Mouse (Mus musculus) liver, embryonic 15.5 days (tissue): ENCODE data around the gene Oaz1. TPM values are rescaled to one million over a fixed set of nuclear protein-coding genes. Genes with fewer than 3 reads are reported as not detected.

ENCODE experiments used
- ATAC-seq: fragments of 200-750 bp; cut with Nextera tagmentation; 2 replicates; pipeline ENCODE4 v1.8.0; 2017; ENCODE audit warnings: moderate number of reproducible peaks, mild to moderate bottlenecking, moderate library complexity; ENCODE audit not compliant: insufficient read depth
- H3K27ac ChIP-seq: fragments of 300-500 bp; sonication (generic); replicated peaks from 2 replicates; pipeline ENCODE4 v1.5.1; 2015; ENCODE audit warnings: mild to moderate bottlenecking, inconsistent platforms
- H3K27me3 ChIP-seq: fragments of 300-500 bp; sonication (generic); 2 replicates; pipeline ENCODE4 v1.6.1; 2015; ENCODE audit warnings: mild to moderate bottlenecking, inconsistent platforms
- H3K36me3 ChIP-seq: fragments of 300-500 bp; sonication (generic); replicated peaks from 2 replicates; pipeline ENCODE4 v1.6.1; 2015; ENCODE audit warnings: moderate library complexity, mild to moderate bottlenecking, inconsistent platforms
- H3K4me1 ChIP-seq: fragments of 300-500 bp; sonication (generic); replicated peaks from 2 replicates; pipeline ENCODE4 v1.6.1; 2015; ENCODE audit warnings: inconsistent platforms
- H3K4me2 ChIP-seq: fragments of 300-500 bp; sonication (generic); 2 replicates; pipeline ENCODE4 v1.6.1; 2015; ENCODE audit warnings: moderate library complexity, mild to moderate bottlenecking, inconsistent platforms
- H3K4me3 ChIP-seq: fragments of 300-500 bp; sonication (generic); replicated peaks from 2 replicates; pipeline ENCODE4 v1.5.1; 2015; ENCODE audit warnings: mild to moderate bottlenecking, inconsistent platforms
- H3K9ac ChIP-seq: fragments of 300-500 bp; sonication (generic); 2 replicates; pipeline ENCODE4 v1.6.1; 2015; ENCODE audit warnings: moderate library complexity, mild to moderate bottlenecking, inconsistent platforms
- H3K9me3 ChIP-seq: fragments of 300-500 bp; sonication (generic); replicated peaks from 2 replicates; pipeline ENCODE4 v1.6.1; 2016; ENCODE audit warnings: inconsistent platforms
- WGBS: fragments of 180-500 bp; shearing (Covaris S2); methylation state at CpG from one replicate; pipeline ENCODE4 v1.1.7; 2015; ENCODE audit warnings: mixed read lengths; ENCODE audit not compliant: insufficient replicate concordance; 5-methylcytosine and 5-hydroxymethylcytosine counted together
- polyA plus RNA-seq: library from polyadenylated mRNA; unstranded; fragments of >200 nt; fragmentation: Nextera tagmentation; extraction: Ambion mirVana; gene quantifications from 2 replicates; pipeline ENCODE4 v1.2.1, GENCODE M21; 2015

Gene Oaz1
- polyA plus RNA-seq = 1,470 and 1,719 TPM in 2 replicates

DNA sequence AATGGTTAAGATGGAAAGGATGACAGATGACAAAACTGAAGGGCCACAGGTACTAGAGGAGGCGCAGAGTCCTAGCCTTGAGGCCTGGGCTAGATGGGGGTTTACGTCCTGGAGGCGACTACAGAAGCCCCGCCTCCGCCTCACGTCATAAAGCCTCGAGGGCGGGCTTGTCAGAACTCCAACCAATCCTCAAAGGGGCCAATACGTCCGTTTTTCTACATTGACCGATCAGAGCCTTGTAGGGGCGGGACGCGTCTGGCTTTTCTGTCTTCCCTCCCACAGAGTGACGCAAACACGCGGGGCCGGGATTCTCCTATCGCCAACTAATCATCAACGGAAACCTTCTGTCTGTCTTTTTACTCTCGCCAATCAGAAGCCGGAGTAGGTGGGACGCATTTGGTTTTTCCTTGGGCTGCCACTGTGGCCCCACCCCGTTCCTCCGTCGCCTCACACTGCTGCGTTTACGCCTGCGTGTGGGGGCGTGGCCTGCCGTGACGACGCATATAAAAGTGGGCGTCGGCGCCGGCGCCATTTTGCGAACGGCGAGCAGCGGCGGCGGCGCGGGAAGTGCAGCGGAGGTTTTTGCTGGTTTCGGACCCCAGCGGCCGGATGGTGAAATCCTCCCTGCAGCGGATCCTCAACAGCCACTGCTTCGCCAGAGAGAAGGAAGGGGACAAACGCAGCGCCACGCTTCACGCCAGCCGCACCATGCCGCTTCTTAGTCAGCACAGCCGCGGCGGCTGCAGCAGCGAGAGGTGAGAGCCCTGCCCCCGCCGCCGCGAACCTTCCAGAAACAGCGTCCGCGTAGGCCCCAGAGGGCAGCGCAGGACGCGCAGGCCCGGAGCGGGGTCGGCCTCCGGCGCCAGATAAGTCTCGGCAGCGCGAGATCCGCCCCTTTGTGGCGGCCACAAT, at the start of gene Oaz1:
Gene Oaz1, plus strand, starts transcription at position 506 of the 912 bp plus-strand sequence.
- peaks cover 40% of the 10 kb centered on the region for H3K36me3 ChIP-seq
- no peaks in the 10 kb centered on the region for H3K9me3 ChIP-seq
- H3K4me3 ChIP-seq = peak within 1 kb of the TSS; percentile 83
- no peaks in the 10 kb centered on the region for H3K27me3 ChIP-seq
- peak within 1 kb of the TSS; percentile 93 for H3K4me2 ChIP-seq
- H3K9ac ChIP-seq = peak within 1 kb of the TSS; percentile 89
- WGBS = under 1% methylated on average over 81 of the region's 82 CpGs
- H3K27ac ChIP-seq = peak within 1 kb of the TSS; percentile 96
- peak; percentile 94 for ATAC-seq
- H3K4me1 ChIP-seq = peaks cover 83% of the 10 kb centered on the region

DNA sequence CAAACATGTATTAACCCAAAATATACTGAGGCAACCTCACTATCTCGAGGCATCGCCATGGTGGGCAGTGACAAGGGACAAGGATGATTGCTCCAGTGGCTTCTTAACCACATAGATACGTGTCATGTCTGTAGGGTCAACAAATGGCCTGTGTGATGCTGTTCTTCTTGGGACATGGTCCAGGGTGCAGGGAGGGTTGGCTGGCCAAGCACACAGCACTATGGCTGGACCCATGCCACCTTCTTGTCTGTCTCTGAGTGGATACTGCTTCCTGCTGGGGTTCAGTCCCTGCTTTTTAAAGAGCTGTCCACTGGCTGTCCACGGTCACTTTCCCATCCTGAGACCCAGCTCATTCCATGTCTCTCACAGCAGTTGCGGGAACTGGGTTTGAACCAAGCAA, 49.3 kb upstream of the Oaz1 start:
- 85% methylated on average over 5 of the region's 5 CpGs for WGBS
- no peak overlapping the region for H3K27ac ChIP-seq
- H3K36me3 ChIP-seq = peaks cover 100% of the 10 kb centered on the region
- peaks cover 22% of the 10 kb centered on the region for H3K4me1 ChIP-seq
- no peaks in the 10 kb centered on the region for H3K27me3 ChIP-seq
- H3K4me2 ChIP-seq = no peak overlapping the region
- no peak overlapping the region for H3K9ac ChIP-seq
- no peaks in the 10 kb centered on the region for H3K9me3 ChIP-seq
- no peak overlapping the region for H3K4me3 ChIP-seq
- ATAC-seq = no peak

GRCm38 (mm10) chr10:80779565-80779964, 46.9 kb upstream of the Oaz1 start:
- Histone ChIP-seq H3K4me2 (no peak overlapping the region), H3K27me3 (no peaks in the 10 kb centered on the region), H3K27ac (no peak overlapping the region), H3K4me1 (peaks cover 6% of the 10 kb centered on the region), H3K9ac (no peak overlapping the region), H3K36me3 (peaks cover 100% of the 10 kb centered on the region), H3K9me3 (no peaks in the 10 kb centered on the region), H3K4me3 (no peak overlapping the region)
- no peak for ATAC-seq

- no peak overlapping the region for H3K9ac ChIP-seq
- H3K9me3 ChIP-seq = no peaks in the 10 kb centered on the region
- no peaks in the 10 kb centered on the region for H3K4me1 ChIP-seq
- WGBS = 96% methylated on average over 2 of the region's 2 CpGs
- H3K27me3 ChIP-seq = no peaks in the 10 kb centered on the region
- peaks cover 100% of the 10 kb centered on the region for H3K36me3 ChIP-seq
- no peak for ATAC-seq
- no peak overlapping the region for H3K27ac ChIP-seq
- H3K4me2 ChIP-seq = no peak overlapping the region
- H3K4me3 ChIP-seq = no peak overlapping the region
Observed at GRCm38 (mm10) chr10:80784302-80784701, 42.2 kb upstream of the Oaz1 start.

GRCm38 (mm10) chr10:80784871-80785270, 41.6 kb upstream of the Oaz1 start:
- Histone ChIP-seq H3K9ac (no peak overlapping the region), H3K4me1 (no peaks in the 10 kb centered on the region), H3K27me3 (no peaks in the 10 kb centered on the region), H3K9me3 (no peaks in the 10 kb centered on the region), H3K4me2 (no peak overlapping the region), H3K4me3 (no peak overlapping the region), H3K36me3 (peaks cover 99% of the 10 kb centered on the region), H3K27ac (no peak overlapping the region)
- ATAC-seq = no peak
- WGBS = 90% methylated on average over 12 of the region's 12 CpGs

GRCm38 (mm10) chr10:80785963-80786362, 40.5 kb upstream of the Oaz1 start:
- H3K36me3 ChIP-seq = peaks cover 99% of the 10 kb centered on the region
- H3K27me3 ChIP-seq = no peaks in the 10 kb centered on the region
- no peak overlapping the region for H3K4me2 ChIP-seq
- no peak overlapping the region for H3K27ac ChIP-seq
- 88% methylated on average over 11 of the region's 11 CpGs for WGBS
- no peak for ATAC-seq
- H3K9ac ChIP-seq = no peak overlapping the region
- no peaks in the 10 kb centered on the region for H3K4me1 ChIP-seq
- H3K4me3 ChIP-seq = no peak overlapping the region
- H3K9me3 ChIP-seq = no peaks in the 10 kb centered on the region

DNA sequence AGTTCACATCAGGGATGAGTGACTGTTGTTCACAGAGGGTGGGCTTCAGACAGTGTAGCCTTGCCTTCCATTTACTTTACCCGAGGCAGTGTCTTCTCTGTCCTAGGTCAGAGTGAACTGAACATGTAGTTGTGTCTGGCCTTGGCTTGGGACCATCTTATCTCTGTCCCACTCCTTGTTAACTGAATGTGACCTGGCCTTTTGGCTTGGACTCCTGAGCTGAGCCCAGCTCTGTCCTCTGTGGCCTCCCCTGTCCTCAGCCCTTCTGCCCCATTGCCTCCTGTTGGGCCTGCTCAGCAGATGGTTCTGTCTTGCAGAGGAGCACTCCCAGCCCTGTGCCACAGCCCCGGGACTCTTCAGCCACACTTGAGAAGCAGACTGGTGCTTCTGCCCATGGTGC, 38.9 kb upstream of the Oaz1 start:
- Histone ChIP-seq H3K4me1 (peaks cover 4% of the 10 kb centered on the region), H3K4me3 (no peak overlapping the region), H3K27ac (no peak overlapping the region), H3K36me3 (peaks cover 99% of the 10 kb centered on the region), H3K9me3 (no peaks in the 10 kb centered on the region), H3K9ac (no peak overlapping the region), H3K27me3 (no peaks in the 10 kb centered on the region), H3K4me2 (no peak overlapping the region)
- no peak for ATAC-seq
- WGBS = 57% methylated on average over 2 of the region's 2 CpGs

DNA sequence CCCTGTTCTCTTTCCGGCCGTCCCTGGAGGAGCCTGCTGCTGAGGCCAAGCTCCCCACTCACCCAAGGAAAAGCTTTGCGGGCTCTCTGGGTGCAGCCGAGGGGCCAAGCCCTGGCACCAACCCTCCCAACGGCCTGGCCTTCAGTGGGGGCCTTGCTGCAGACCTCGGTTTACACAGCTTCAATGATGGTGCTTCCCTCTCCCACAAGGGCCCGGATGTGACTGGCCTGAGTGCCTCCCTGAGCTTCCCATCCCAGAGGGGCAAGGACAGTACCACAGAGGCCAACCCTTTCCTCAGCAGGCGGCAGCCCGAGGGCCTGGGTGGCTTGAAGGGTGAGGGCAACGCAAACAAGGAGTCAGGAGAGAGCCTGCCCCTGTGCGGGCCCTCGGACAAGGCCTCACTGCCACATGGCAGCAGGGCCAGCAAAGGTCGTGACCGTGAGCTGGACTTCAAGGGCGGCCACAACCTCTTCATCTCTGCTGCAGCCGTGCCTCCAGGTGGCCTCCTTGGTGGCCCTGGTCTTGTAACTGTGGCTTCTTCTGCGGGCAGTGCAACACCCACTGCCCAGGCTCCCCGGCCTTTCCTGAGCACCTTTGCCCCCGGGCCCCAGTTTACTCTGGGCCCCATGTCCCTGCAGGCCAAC, 35.6 kb upstream of the Oaz1 start:
- Histone ChIP-seq H3K9ac (no peak overlapping the region), H3K27ac (no peak overlapping the region), H3K4me3 (no peak overlapping the region), H3K4me1 (peaks cover 9% of the 10 kb centered on the region), H3K27me3 (no peaks in the 10 kb centered on the region), H3K4me2 (no peak overlapping the region), H3K36me3 (peaks cover 98% of the 10 kb centered on the region), H3K9me3 (no peaks in the 10 kb centered on the region)
- no peak for ATAC-seq
- WGBS = 88% methylated on average over 19 of the region's 19 CpGs

DNA sequence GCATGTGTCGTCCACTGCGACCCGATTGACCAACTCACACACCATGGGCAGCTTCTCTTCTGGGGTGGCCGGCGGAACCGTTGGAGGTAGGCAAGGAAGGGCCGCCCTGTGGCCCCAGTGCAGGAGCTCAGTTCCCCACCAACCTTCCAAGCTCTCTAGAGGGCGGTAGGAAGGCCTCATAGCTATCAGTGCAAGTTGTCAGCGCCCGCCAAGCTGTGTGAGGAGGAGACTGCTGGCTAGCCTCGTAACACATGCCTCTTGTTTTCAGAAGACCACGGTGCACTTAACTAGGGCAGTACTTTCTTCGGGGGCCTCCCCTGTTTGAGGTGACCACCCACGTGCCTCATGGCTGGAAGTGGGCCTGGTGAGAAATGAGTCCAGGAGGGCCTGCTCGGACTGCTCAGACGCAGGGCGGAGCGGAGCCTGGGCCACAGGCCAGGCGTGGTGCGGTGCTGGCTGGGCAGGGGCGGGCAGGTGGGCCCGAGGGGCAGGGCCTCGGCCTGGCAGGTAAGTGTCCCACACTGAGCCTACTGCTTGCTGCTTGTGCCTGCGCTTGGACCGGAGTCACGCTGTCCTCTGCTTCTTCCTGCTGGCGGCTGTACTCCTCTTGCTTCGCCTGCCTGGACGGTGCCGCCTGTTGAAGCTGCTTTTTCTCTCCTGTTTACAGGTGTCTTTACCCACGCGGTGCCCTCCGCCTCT, 34.8 kb upstream of the Oaz1 start:
- no peak for ATAC-seq
- H3K27me3 ChIP-seq = no peaks in the 10 kb centered on the region
- no peaks in the 10 kb centered on the region for H3K9me3 ChIP-seq
- no peak overlapping the region for H3K4me2 ChIP-seq
- H3K9ac ChIP-seq = no peak overlapping the region
- peaks cover 17% of the 10 kb centered on the region for H3K4me1 ChIP-seq
- no peak overlapping the region for H3K4me3 ChIP-seq
- 77% methylated on average over 33 of the region's 33 CpGs for WGBS
- H3K36me3 ChIP-seq = peaks cover 98% of the 10 kb centered on the region
- H3K27ac ChIP-seq = no peak overlapping the region

DNA sequence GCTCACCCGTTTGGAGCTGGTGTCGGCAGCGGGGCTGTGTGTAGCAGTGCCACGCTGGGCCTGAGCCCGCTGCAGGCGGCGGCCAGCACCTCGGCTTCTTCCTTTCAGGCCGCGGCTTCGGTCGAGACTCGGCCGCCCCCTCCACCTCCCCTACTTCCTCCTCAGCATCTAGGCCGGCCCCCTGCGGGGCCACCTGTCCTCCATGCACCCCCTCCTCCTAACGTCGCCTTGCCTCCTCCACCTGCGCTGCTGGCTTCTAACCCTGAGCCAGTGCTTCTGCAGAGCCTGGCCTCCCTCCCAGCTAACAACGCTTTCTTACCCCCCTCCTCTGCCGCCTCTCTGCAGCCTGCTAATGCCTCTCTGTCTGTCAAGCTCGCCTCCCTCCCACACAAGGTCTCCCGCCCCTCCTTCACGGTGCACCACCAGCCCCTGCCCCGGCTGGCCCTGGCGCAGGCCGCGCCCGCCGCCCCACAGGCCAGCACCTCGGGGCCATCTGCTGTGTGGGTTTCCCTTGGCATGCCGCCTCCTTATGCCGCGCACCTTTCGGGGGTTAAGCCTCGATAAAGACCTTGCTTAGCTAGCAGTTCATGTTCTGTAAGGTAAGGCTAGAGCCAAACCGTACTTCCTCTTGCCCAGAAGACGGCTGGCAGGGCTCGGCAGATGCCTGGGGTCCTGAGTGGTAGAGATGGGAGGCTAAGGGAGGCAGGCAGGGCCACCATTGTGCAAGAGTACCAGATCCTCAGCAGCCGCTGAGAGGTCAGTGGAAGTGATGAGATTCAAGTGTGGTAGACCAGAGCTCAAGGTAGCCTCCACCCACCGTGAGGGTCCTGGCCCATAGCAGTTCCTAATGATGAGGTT, 34.1 kb upstream of the Oaz1 start:
- Histone ChIP-seq H3K4me1 (peaks cover 24% of the 10 kb centered on the region), H3K4me2 (no peak overlapping the region), H3K27ac (no peak overlapping the region), H3K9ac (no peak overlapping the region), H3K27me3 (no peaks in the 10 kb centered on the region), H3K9me3 (no peaks in the 10 kb centered on the region), H3K36me3 (peaks cover 94% of the 10 kb centered on the region), H3K4me3 (no peak overlapping the region)
- WGBS = 62% methylated on average over 41 of the region's 41 CpGs
- no peak for ATAC-seq
